Mouse (Mus musculus) heart, embryonic 14.5 days (tissue): Measurements from ENCODE around the gene 2200002J24Rik. TPM values are rescaled to one million over a fixed set of nuclear protein-coding genes. Genes with fewer than 3 reads are reported as not detected.
"Not testable (repeated sequence)": the region's sequence is repeated elsewhere in the genome, so short reads cannot be mapped to it uniquely, and the experiment has no call there.

Experiments
- ATAC-seq: fragments of 200-750 bp; cut with Nextera tagmentation; 2 replicates; pipeline ENCODE4 v1.8.0; 2017; ENCODE audit warnings: low read depth, moderate TSS enrichment; ENCODE audit not compliant: insufficient number of reproducible peaks, insufficient read depth, low FRiP score
- H3K27ac ChIP-seq, 2 experiments: fragments of 200-500 bp in 1 of 2; fragments of 300-500 bp in 1 of 2; sonication (generic) in 1 of 2; replicated peaks in 1 of 2; 2 replicates each; pipeline ENCODE4 v1.5.1; 2012 to 2014; ENCODE audit warnings: low read depth in 2 of 2, low read length in 2 of 2, control low read depth in 1 of 2, mild to moderate bottlenecking in 1 of 2, mixed read lengths in 1 of 2; ENCODE audit not compliant: control insufficient read depth in 1 of 2, insufficient read depth in 1 of 2
- H3K27me3 ChIP-seq: fragments of 300-500 bp; sonication (generic); 2 replicates; pipeline ENCODE4 v1.6.1; 2014; ENCODE audit warnings: mild to moderate bottlenecking, low read length, control low read depth; ENCODE audit not compliant: control insufficient read depth, insufficient read depth
- H3K36me3 ChIP-seq: fragments of 300-500 bp; sonication (generic); 2 replicates; pipeline ENCODE4 v1.6.1; 2014; ENCODE audit warnings: mild to moderate bottlenecking, control low read depth, low read length, mixed read lengths; ENCODE audit not compliant: control insufficient read depth, insufficient read depth
- H3K4me1 ChIP-seq, 2 experiments: fragments of 200-500 bp in 1 of 2; fragments of 300-500 bp in 1 of 2; sonication (generic) in 1 of 2; 2 replicates each; pipeline ENCODE4 v1.6.1; 2012 to 2014; ENCODE audit warnings: low read length in 2 of 2, control low read depth in 1 of 2, mixed read lengths in 1 of 2; ENCODE audit not compliant: control insufficient read depth in 2 of 2, insufficient read depth in 2 of 2
- H3K4me2 ChIP-seq: fragments of 300-500 bp; sonication (generic); 2 replicates; pipeline ENCODE4 v1.6.1; 2014; ENCODE audit warnings: mild to moderate bottlenecking, low read length
- H3K4me3 ChIP-seq, 2 experiments: fragments of 200-500 bp in 1 of 2; fragments of 300-500 bp in 1 of 2; sonication (generic) in 1 of 2; 2 replicates each; pipeline ENCODE4 v1.5.1; 2012 to 2014; ENCODE audit warnings: low read length in 2 of 2, mild to moderate bottlenecking in 2 of 2, control low read depth in 1 of 2, low read depth in 1 of 2, moderate library complexity in 1 of 2; ENCODE audit not compliant: control insufficient read depth in 1 of 2, insufficient read depth in 1 of 2
- H3K9ac ChIP-seq: fragments of 300-500 bp; sonication (generic); 2 replicates; pipeline ENCODE4 v1.6.1; 2014; ENCODE audit warnings: mild to moderate bottlenecking, low read length
- H3K9me3 ChIP-seq: fragments of 300-500 bp; sonication (generic); 2 replicates; pipeline ENCODE4 v1.6.1; 2016; ENCODE audit warnings: low read length, control low read depth; ENCODE audit not compliant: control insufficient read depth
- WGBS: fragments of 180-500 bp; shearing (Covaris S2); extraction: QIAGEN DNeasy Blood & Tissue Kit; methylation state at CpG from one replicate; pipeline ENCODE4 v1.1.7; 2014; 5-methylcytosine and 5-hydroxymethylcytosine counted together
- polyA plus RNA-seq: library from polyadenylated mRNA; unstranded; fragments of >200 nt; fragmentation: Nextera tagmentation; extraction: Ambion mirVana; gene quantifications from 2 replicates; pipeline ENCODE4 v1.2.1, GENCODE M21; 2014

2200002J24Rik gene
- polyA plus RNA-seq, 1 experiment from 2014 or later: 2.8 TPM

GRCm38 (mm10) chr7:30729396-30730063, 30.8 kb downstream of the 2200002J24Rik start, which contains the start of gene Tmem147:
TSS of gene Tmem147 (minus strand) at chr7:30729540.
- peaks cover 41% of the 10 kb centered on the region for H3K36me3 ChIP-seq
- H3K4me2 ChIP-seq: peak within 1 kb of the TSS; percentile 94
- peak within 1 kb of the TSS; percentile 93 for H3K9ac ChIP-seq
- peak within 1 kb of the TSS; percentile 60 to 84 for H3K27ac ChIP-seq
- ATAC-seq: peak; percentile 96
- under 1% methylated on average over 58 of the region's 60 CpGs for whole genome bisulfite sequencing
- H3K4me1 ChIP-seq: peaks cover 4 to 17% of the 10 kb centered on the region in 2 experiments
- no peaks in the 10 kb centered on the region for H3K27me3 ChIP-seq
- H3K9me3 ChIP-seq: no peaks in the 10 kb centered on the region
- H3K4me3 ChIP-seq: peak within 1 kb of the TSS; percentile 76 to 89

- Histone ChIP-seq H3K36me3 (peaks cover 46% of the 10 kb centered on the region), H3K9ac (peak overlapping the region; percentile 93), H3K4me3 (peak overlapping the region; percentile 76 to 89), H3K4me1 (peaks cover 4 to 17% of the 10 kb centered on the region in 2 experiments), H3K4me2 (peak overlapping the region; percentile 94), H3K27ac (peak overlapping the region; percentile 60 to 84)
- 22% methylated on average over 19 of the region's 22 CpGs for WGBS
- H3K27me3 ChIP-seq, ATAC-seq, H3K9me3 ChIP-seq: not testable (repeated sequence)
Observed at GRCm38 (mm10) chr7:30730064-30730722, 31.5 kb downstream of the 2200002J24Rik start.

DNA sequence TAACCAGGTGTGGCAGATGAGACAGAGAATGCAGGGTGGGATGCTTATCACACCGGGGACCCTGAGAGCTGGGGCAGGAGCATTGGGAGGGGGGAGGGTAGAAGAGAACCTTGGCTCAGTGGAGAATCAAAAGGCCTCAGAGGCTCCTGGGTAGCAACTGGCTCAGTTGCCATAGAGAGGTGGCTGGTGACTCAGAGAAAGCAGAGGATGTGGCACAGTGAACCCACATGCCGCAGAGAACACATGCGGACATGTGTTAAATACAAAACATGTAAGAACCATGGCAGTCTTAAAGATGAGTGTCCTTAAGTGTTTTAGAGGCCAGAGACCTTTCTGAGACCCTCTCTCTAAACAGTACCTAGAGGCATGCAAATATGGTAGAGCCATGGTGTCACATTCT, 37.5 kb downstream of the 2200002J24Rik start:
- 76% methylated on average over 3 of the region's 3 CpGs for WGBS
- Histone ChIP-seq H3K4me3 (no peak overlapping the region), H3K27me3 (no peaks in the 10 kb centered on the region), H3K27ac (no peak overlapping the region), H3K4me1 (no peaks in the 10 kb centered on the region), H3K9me3 (no peaks in the 10 kb centered on the region), H3K36me3 (peaks cover 51% of the 10 kb centered on the region), H3K9ac (no peak overlapping the region), H3K4me2 (no peak overlapping the region)
- ATAC-seq: no peak

- H3K4me1 ChIP-seq, H3K27me3 ChIP-seq, H3K9ac ChIP-seq, H3K27ac ChIP-seq, H3K4me2 ChIP-seq, H3K36me3 ChIP-seq, H3K4me3 ChIP-seq, ATAC-seq, H3K9me3 ChIP-seq: not testable (repeated sequence)
- 83% methylated on average over 2 of the region's 2 CpGs for WGBS
Observed at GRCm38 (mm10) chr7:30742570-30742969, 43.8 kb downstream of the 2200002J24Rik start.

- 86% methylated on average over 1 of the region's 4 CpGs for WGBS
- not testable (repeated sequence) for ATAC-seq, H3K4me1 ChIP-seq, H3K9me3 ChIP-seq, H3K9ac ChIP-seq, H3K4me3 ChIP-seq, H3K27me3 ChIP-seq, H3K36me3 ChIP-seq
- Histone ChIP-seq H3K27ac (0 out of 4 replicates have a peak within 1 kb of the TSS, but pooled peaks of 1 of the 2 experiments have one; percentile 2), H3K4me2 (0 out of 2 replicates have a peak within 1 kb of the TSS, but pooled peaks have one; percentile 13)
Observed at GRCm38 (mm10) chr7:30743617-30744016, 44.9 kb downstream of the 2200002J24Rik start, which contains the start of gene Gapdhs. TSS of gene Gapdhs (minus strand) at chr7:30743681.

DNA sequence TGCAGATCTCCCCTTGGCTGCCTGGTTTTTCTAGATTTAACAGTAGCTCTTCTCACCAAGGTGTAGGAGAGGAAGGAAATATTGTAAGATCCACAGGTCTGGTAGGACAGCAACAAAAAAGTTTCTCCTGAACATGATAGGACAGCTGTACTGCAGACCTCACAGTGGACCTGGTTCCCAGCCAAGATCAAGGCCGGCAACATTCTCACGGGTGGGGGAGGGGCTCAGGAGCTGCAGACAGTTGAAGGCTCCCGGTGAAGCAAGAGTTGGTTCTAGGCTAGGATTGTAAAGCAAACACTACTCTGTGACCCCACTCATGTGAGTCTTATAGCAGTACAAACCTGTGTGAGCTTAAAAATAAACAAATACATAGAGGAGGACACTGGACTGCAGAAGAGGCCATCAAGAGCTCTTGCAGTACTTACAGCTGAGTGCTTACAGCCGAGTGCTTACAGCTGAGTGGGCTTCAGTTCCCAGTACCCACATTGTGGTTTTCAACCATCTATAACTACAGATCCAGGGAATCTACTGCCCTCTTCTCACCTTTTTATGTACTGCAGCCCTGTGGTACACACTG, 45.4 kb downstream of the 2200002J24Rik start:
- Histone ChIP-seq H3K4me3 (no peak overlapping the region), H3K27ac (0 out of 4 replicates have a peak overlapping the region, but pooled peaks of 1 of the 2 experiments have one; percentile 2), H3K4me2 (0 out of 2 replicates have a peak overlapping the region, but pooled peaks have one; percentile 13), H3K27me3 (no peaks in the 10 kb centered on the region), H3K36me3 (no peaks in the 10 kb centered on the region), H3K4me1 (peaks cover 7 to 9% of the 10 kb centered on the region in 2 experiments), H3K9me3 (no peaks in the 10 kb centered on the region), H3K9ac (no peak overlapping the region)
- WGBS: 31% methylated on average over 4 of the region's 4 CpGs
- no peak for ATAC-seq

GRCm38 (mm10) chr7:30747525-30748204, 48.9 kb downstream of the 2200002J24Rik start:
- Histone ChIP-seq H3K27me3 (no peaks in the 10 kb centered on the region), H3K36me3 (no peaks in the 10 kb centered on the region), H3K4me2 (no peak overlapping the region), H3K4me3 (no peak overlapping the region), H3K9me3 (no peaks in the 10 kb centered on the region), H3K27ac (no peak overlapping the region), H3K9ac (no peak overlapping the region), H3K4me1 (peaks cover 7 to 9% of the 10 kb centered on the region in 2 experiments)
- 83% methylated on average over 7 of the region's 7 CpGs for WGBS
- ATAC-seq: no peak
